Mouse (Mus musculus): Measurements from ENCODE around the gene Prol1. TPM values are rescaled to one million over a fixed set of nuclear protein-coding genes. Genes with fewer than 3 reads are reported as not detected.

Prol1 gene
- not detected for total RNA-seq (2023)

DNA sequence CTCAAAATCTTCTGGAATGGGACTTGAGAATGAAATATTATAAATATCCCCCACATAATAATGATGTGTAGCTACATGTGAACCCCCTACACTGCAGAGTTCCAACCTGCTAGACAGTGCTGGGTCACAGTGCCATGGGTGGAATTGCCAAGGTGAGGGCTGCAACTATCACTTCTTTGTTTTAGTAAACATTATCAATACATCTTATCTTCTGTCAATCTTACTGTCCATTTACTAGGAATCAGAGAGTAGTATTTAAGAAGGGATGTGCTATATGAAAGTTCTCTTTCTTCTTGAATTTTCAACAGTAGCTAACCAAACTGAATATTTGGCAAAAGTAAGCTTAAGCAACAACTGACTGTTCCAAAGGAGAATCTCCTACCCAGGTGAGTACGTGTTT, at the start of gene Prol1:
TSS of gene Prol1 (plus strand) at position 301 of the 400 bp plus-strand sequence.

GRCm38 (mm10) chr5:88268619-88269018, 48.5 kb upstream of the Prol1 start, which contains the start of gene Gm7714:
Gene Gm7714, plus strand, starts transcription at chr5:88268919.

GRCm38 (mm10) chr5:88375808-88376207, 58.7 kb downstream of the Prol1 start, which contains the start of gene Amtn:
Gene Amtn, plus strand, starts transcription at chr5:88376108.

Other genes starting within 250 kb of the Prol1 start
- gene Smr2, start 230.8 kb upstream of the Prol1 start, total RNA-seq (2023): not detected
- gene Gm11116, start 205.8 kb upstream of the Prol1 start, total RNA-seq (2023): not detected
- gene Gm11115, start 163.2 kb upstream of the Prol1 start, total RNA-seq (2023): not detected
- not detected for gene Gm7714, start 48.4 kb upstream of the Prol1 start, total RNA-seq (2023)
- gene Amtn, start 58.8 kb downstream of the Prol1 start, total RNA-seq (2023): not detected
- not detected for gene Ambn, start 138.7 kb downstream of the Prol1 start, total RNA-seq (2023)
- not detected for gene Enam, start 170.7 kb downstream of the Prol1 start, total RNA-seq (2023)
- gene Jchain, start 210.6 kb downstream of the Prol1 start, total RNA-seq (2023): 1 to 10 TPM; 1.1 to 4.1 TPM
- gene Utp3, start 237.2 kb downstream of the Prol1 start, total RNA-seq (2023): 10 to 100 TPM; 47.8 to 52.2 TPM
- gene Rufy3, start 247.7 kb downstream of the Prol1 start, total RNA-seq (2023): 1 to 10 TPM; 6.2 TPM